Mouse (Mus musculus) embryonic facial prominence, embryonic 11.5 days (tissue): Measurements from ENCODE around the gene Tdgf1. TPM values are rescaled to one million over a fixed set of nuclear protein-coding genes. Genes with fewer than 3 reads are reported as not detected.

Experiments used
- ATAC-seq: fragments of 200-750 bp; cut with Nextera tagmentation; replicated peaks from 2 replicates; pipeline ENCODE4 v1.8.0; 2017; ENCODE audit warnings: low read depth; ENCODE audit not compliant: insufficient number of reproducible peaks, low FRiP score, low TSS enrichment
- DNase-seq: peaks from one replicate; pipeline ENCODE4 v3.0.0-alpha.2; 2015; ENCODE audit warnings: low spot score
- H3K27ac ChIP-seq: fragments of 300-500 bp; sonication (generic); replicated peaks from 2 replicates; pipeline ENCODE4 v1.5.1; 2014; ENCODE audit warnings: mild to moderate bottlenecking, low read depth, low read length, control low read depth
- H3K27me3 ChIP-seq: fragments of 300-500 bp; sonication (generic); 2 replicates; pipeline ENCODE4 v1.6.1; 2014; ENCODE audit warnings: mild to moderate bottlenecking, low read length, moderate library complexity, mixed read lengths; ENCODE audit not compliant: control insufficient read depth, insufficient read depth
- H3K36me3 ChIP-seq: fragments of 300-500 bp; sonication (generic); replicated peaks from 2 replicates; pipeline ENCODE4 v1.6.1; 2014; ENCODE audit warnings: low read depth, mild to moderate bottlenecking, low read length, moderate library complexity, mixed read lengths; ENCODE audit not compliant: control insufficient read depth, insufficient read depth
- H3K4me1 ChIP-seq: fragments of 300-500 bp; sonication (generic); 2 replicates; pipeline ENCODE4 v1.6.1; 2014; ENCODE audit warnings: low read length, mixed read lengths; ENCODE audit not compliant: control insufficient read depth, insufficient read depth
- H3K4me2 ChIP-seq: fragments of 300-500 bp; sonication (generic); 2 replicates; pipeline ENCODE4 v1.6.1; 2014; ENCODE audit warnings: low read depth, mild to moderate bottlenecking, control low read depth, low read length, moderate library complexity
- H3K4me3 ChIP-seq: fragments of 300-500 bp; sonication (generic); 2 replicates; pipeline ENCODE4 v1.5.1; 2014; ENCODE audit warnings: low read depth, low read length, control low read depth
- H3K9ac ChIP-seq: fragments of 300-500 bp; sonication (generic); replicated peaks from 2 replicates; pipeline ENCODE4 v1.6.1; 2014; ENCODE audit warnings: mild to moderate bottlenecking, control low read depth, low read length
- H3K9me3 ChIP-seq: fragments of 300-500 bp; sonication (generic); replicated peaks from 2 replicates; pipeline ENCODE4 v1.6.1; 2016; ENCODE audit warnings: mild to moderate bottlenecking, low read length, inconsistent platforms, mixed read lengths; ENCODE audit not compliant: control insufficient read depth
- WGBS: fragments of 180-500 bp; shearing (Covaris S2); extraction: QIAGEN DNeasy Blood & Tissue Kit; methylation state at CpG from one replicate; pipeline ENCODE4 v1.1.7; 2014; 5-methylcytosine and 5-hydroxymethylcytosine counted together
- polyA plus RNA-seq: library from polyadenylated mRNA; unstranded; fragments of >200 nt; fragmentation: Nextera tagmentation; extraction: Ambion mirVana; gene quantifications from 2 replicates; pipeline ENCODE4 v1.2.1, GENCODE M21; 2014

Tdgf1 gene
- polyA plus RNA-seq, 1 experiment from 2014 or later, result not detected

DNA sequence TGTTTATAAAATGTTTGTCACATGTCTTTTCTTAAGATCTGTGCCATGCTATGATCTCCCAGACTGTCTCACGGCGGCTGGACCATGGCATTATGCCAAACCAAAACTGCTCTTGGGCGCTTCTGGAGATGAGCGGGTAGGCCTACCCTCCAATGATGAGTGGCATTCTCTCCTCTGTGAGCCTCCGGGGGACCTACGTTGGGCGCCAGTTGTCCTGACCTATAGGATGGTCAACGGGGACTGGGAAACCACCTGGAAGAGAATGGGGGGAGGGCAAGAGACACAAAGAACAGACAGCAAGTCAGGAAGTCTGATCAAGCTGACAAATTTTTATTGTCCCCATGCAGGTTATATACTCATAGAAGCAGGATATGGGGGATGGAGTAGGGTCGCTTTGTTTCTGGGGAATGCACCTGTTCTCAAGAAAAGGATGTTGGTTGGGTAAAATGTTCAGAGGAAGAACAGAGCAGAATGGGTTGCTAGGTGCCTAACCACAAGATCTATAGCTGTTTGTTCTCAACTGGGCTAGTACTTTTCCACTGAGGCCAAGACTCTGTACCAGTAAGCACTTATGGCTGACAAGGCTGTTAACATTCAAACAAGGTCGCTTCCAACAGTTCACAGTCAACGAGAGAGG, 38.6 kb downstream of the Tdgf1 start:
- H3K27me3 ChIP-seq, result no peaks in the 10 kb centered on the region
- no peaks in the 10 kb centered on the region for H3K9me3 ChIP-seq
- no peaks in the 10 kb centered on the region for H3K4me1 ChIP-seq
- no peak overlapping the region for H3K27ac ChIP-seq
- no peak overlapping the region for H3K4me2 ChIP-seq
- H3K36me3 ChIP-seq, result no peaks in the 10 kb centered on the region
- ATAC-seq, result no peak
- no peak overlapping the region for H3K4me3 ChIP-seq
- H3K9ac ChIP-seq, result no peak overlapping the region
- WGBS, result 91% methylated on average over 11 of the region's 11 CpGs
- DNase-seq, result no peak

DNA sequence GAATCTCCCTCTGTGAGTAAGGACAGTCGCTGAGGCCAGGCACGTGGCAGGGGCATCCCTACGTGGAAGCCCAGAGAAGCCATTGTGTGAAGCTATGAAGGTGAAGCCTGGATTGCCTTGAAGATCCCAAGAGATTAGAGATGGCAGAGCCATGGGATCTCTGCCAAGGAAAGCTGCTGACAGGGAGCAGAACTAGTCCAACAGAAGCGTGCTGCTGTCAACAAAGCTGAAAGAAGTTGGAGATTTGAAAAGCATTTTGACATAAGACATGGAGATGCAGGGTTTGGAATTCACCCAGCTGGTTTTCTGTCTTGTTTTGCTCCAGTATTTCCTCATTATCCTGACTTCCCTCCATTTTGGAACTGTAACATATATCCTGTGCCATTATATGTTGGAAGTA, 43.7 kb downstream of the Tdgf1 start:
- Histone ChIP-seq H3K36me3 (no peaks in the 10 kb centered on the region), H3K4me2 (no peak overlapping the region), H3K4me3 (no peak overlapping the region), H3K27ac (no peak overlapping the region), H3K9ac (no peak overlapping the region), H3K9me3 (no peaks in the 10 kb centered on the region), H3K27me3 (no peaks in the 10 kb centered on the region), H3K4me1 (no peaks in the 10 kb centered on the region)
- 88% methylated on average over 4 of the region's 4 CpGs for WGBS
- ATAC-seq (no peak), DNase-seq (no peak)

DNA sequence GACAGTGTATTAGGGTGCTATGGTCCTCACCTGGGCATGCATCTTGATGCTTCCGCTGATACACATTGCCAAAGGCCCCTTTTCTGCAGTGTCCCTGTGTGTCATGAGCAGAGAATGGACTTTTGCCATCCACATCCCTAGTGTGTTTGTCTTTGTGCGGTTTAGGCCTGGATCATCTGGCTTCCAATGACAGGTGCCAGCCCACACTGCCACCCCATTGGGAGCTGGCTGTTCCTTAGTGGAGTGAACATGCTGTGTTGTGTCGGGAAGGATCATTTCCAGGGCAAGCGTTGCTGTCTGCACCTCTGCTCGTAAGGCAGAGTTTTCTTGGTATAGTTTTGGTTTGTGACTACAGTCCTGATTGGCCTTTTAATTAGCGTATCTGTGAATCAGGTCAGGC, 44.8 kb downstream of the Tdgf1 start:
- H3K4me2 ChIP-seq, result no peak overlapping the region
- no peak for DNase-seq
- no peaks in the 10 kb centered on the region for H3K4me1 ChIP-seq
- no peaks in the 10 kb centered on the region for H3K36me3 ChIP-seq
- no peaks in the 10 kb centered on the region for H3K9me3 ChIP-seq
- H3K9ac ChIP-seq, result no peak overlapping the region
- no peak overlapping the region for H3K4me3 ChIP-seq
- no peak overlapping the region for H3K27ac ChIP-seq
- no peak for ATAC-seq
- no peaks in the 10 kb centered on the region for H3K27me3 ChIP-seq
- WGBS, result 88% methylated on average over 6 of the region's 6 CpGs

DNA sequence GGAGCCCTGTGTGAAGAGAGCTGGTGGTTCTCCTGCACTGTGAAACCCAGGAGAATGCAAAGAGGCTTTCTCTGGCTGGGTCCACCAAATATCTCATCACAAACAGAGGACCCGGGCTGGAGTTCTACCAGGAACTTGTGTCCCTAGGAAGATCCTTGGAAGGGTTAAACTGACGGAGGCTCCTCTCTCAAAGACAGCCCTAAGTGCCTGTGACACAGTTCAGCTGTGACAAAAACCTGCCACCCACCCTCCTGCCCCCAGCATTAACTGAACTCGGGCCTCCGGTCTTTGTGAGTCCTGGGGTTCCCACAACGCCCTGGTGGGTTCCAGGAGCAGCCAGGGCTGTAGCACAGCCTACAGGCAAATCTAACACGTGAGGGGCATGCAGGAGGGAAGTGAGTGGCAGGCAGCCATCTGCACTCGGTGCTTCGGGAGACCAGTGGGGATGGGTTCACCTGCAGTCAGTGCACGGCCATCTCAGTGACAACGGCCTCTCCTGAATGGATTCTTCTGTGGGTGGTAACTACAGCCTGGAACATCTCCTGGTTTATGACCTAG, 46.4 kb downstream of the Tdgf1 start:
- DNase-seq, result no peak
- Histone ChIP-seq H3K4me2 (no peak overlapping the region), H3K27me3 (no peaks in the 10 kb centered on the region), H3K27ac (no peak overlapping the region), H3K9ac (no peak overlapping the region), H3K36me3 (no peaks in the 10 kb centered on the region), H3K4me3 (no peak overlapping the region), H3K4me1 (no peaks in the 10 kb centered on the region), H3K9me3 (no peaks in the 10 kb centered on the region)
- no peak for ATAC-seq
- 69% methylated on average over 10 of the region's 10 CpGs for WGBS

DNA sequence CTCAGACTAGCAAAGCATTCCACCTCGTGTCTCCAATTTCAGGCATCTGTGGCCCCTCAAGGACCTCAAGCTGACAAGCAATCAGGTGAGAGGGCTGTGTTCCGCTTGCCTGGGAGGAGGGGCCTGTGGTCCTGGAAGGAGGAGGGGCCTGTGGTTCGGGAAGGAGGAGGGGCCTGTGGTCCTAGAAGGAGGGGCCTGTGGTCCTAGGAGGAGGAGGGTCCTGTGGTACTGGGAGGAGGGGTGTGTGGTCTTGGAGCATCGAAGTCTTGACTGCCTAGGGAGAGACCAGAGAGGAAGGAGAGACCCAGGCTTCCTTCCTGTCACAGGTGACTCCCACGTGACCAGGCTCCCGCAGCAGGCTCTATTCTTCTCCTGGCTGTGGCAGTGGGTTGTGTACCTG, 49.4 kb downstream of the Tdgf1 start:
- Histone ChIP-seq H3K4me3 (no peak overlapping the region), H3K9me3 (no peaks in the 10 kb centered on the region), H3K27me3 (no peaks in the 10 kb centered on the region; the same call in 1 of the 2 replicates), H3K4me1 (no peaks in the 10 kb centered on the region), H3K27ac (no peak overlapping the region), H3K4me2 (peak overlapping the region; percentile 5), H3K36me3 (no peaks in the 10 kb centered on the region), H3K9ac (no peak overlapping the region)
- peak; percentile 60 for ATAC-seq
- WGBS, result 6% methylated on average over 6 of the region's 6 CpGs
- peak; percentile 64 for DNase-seq

DNA sequence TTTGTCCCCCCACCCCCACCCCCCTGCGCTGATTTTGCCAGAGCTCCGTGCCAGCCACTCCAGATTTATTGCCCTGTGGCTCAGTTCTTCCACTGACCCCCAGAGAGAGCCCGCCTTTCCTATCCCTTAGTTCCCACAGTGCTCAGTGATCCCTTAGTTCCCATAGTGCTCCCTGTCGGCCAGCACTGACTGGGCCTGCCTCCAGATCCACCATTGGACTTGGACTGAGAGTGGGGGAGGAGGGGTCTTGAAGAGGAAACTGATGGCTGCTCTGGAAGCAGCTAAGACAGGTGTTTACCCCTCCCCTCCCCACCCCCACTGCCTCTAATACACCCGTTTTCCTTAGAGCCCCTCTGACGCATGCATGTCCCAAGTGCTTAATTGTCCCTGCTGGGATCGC, 50.0 kb downstream of the Tdgf1 start:
- H3K27ac ChIP-seq, result no peak overlapping the region
- ATAC-seq (peak; percentile 31), DNase-seq (no peak)
- H3K27me3 ChIP-seq, result no peaks in the 10 kb centered on the region; the same call in 1 of the 2 replicates
- peak overlapping the region; percentile 5 for H3K4me2 ChIP-seq
- no peak overlapping the region for H3K9ac ChIP-seq
- 16% methylated on average over 7 of the region's 7 CpGs for WGBS
- no peaks in the 10 kb centered on the region for H3K9me3 ChIP-seq
- no peak overlapping the region for H3K4me3 ChIP-seq
- no peaks in the 10 kb centered on the region for H3K4me1 ChIP-seq
- H3K36me3 ChIP-seq, result no peaks in the 10 kb centered on the region

DNA sequence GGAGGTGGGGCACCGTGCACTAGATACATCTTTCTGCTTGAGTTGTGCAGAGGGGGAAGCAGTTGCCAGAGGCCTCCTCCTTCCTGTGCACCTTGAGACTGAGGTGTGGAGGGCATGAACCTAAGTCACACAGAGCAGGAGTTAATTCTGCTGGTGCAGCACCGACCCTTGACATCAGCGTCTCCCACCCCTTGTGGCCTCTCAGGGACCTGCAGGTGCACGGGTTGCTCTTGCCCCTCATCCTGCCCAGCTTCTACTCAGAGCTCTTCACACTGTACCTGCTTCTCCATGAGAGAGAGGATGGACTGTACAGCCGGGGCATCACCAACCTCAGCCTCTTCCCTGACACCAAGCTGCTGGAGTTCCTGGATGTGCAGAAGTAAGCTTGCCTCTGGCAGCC, 50.5 kb downstream of the Tdgf1 start:
- Histone ChIP-seq H3K9me3 (no peaks in the 10 kb centered on the region), H3K9ac (no peak overlapping the region), H3K27me3 (no peaks in the 10 kb centered on the region; the same call in 1 of the 2 replicates), H3K4me2 (no peak overlapping the region), H3K4me1 (no peaks in the 10 kb centered on the region), H3K36me3 (no peaks in the 10 kb centered on the region), H3K27ac (no peak overlapping the region), H3K4me3 (no peak overlapping the region)
- peak; percentile 12; the same call in 1 of the 2 replicates for ATAC-seq
- DNase-seq, result no peak
- 51% methylated on average over 5 of the region's 5 CpGs for WGBS

DNA sequence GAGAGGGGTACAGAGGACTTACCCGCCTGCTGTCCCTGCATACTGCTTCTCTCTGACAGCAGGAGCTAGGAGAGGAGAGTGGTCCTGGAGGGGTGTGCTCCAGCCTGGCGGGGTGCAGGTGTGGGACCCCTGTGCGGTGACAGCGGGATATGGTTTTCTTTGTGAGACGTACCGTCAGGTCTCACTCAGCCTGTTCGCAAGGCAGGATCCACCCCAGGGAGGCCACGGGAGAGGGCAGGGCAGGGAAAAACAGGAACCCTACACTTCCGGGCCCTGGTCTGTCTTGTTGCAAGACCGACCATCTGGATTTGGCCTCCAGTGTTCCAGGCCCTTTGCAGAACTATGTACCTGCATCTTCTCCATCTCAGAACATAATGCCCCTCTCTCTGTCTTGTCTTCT, 52.5 kb downstream of the Tdgf1 start:
- no peak for ATAC-seq
- DNase-seq, result no peak
- no peak overlapping the region for H3K4me3 ChIP-seq
- H3K27me3 ChIP-seq, result no peaks in the 10 kb centered on the region; the same call in 1 of the 2 replicates
- no peak overlapping the region for H3K27ac ChIP-seq
- no peak overlapping the region for H3K4me2 ChIP-seq
- H3K9me3 ChIP-seq, result no peaks in the 10 kb centered on the region
- WGBS, result 61% methylated on average over 10 of the region's 10 CpGs
- 0 out of 2 replicates have a peak overlapping the region, but pooled peaks have one; percentile 15 for H3K9ac ChIP-seq
- H3K4me1 ChIP-seq, result no peaks in the 10 kb centered on the region
- H3K36me3 ChIP-seq, result no peaks in the 10 kb centered on the region
